In genomic region chr14:25816416-25816815, GRCm38 (mm10) we compare ENCODE assay signal across 9 mouse cellular contexts. TPM values are rescaled to one million over a fixed set of nuclear protein-coding genes. Genes with fewer than 3 reads are reported as not detected.
DNase-seq lines count a peak whose midpoint lies in the region; ATAC-seq lines count a peak whose summit lies in the region.
"Had no signal": no experiment of that assay in that cellular context is flagged by ENCODE, and none has a peak within 500 bp of the region (broad histone marks: within the 10 kb centered on the region; RNA-seq: fewer than 3 reads in every experiment).

No protein-coding gene starts in this region.

- no peaks in the 10 kb centered on the region for H3K4me1 ChIP-seq in heart, embryonic 11.5 days (ENCODE audit: control insufficient read depth, insufficient read depth, low read length)
- 0 out of 2 replicates have a peak, but pooled peaks cover 2% of the 10 kb centered on the region for H3K4me1 ChIP-seq in forebrain, embryonic 15.5 days
- no peaks in the 10 kb centered on the region for H3K4me1 ChIP-seq in hindbrain, embryonic 15.5 days (replicated peaks)

- H3K9ac ChIP-seq in heart, embryonic 11.5 days (ENCODE audit: low read depth, low read length), result no peak overlapping the region
- H3K9ac ChIP-seq in forebrain, embryonic 15.5 days (replicated peaks), result no peak overlapping the region
- no peak overlapping the region for H3K9ac ChIP-seq in hindbrain, embryonic 15.5 days
- H3K9ac ChIP-seq: neural tube, embryonic 12.5 days had no signal

- no peak for ATAC-seq in heart, embryonic 11.5 days (replicated peaks; ENCODE audit: insufficient number of reproducible peaks, low FRiP score, low TSS enrichment)
- ATAC-seq in cerebellum, adult (ENCODE audit: insufficient number of reproducible peaks, low FRiP score, low TSS enrichment), result peak; percentile 87
- ATAC-seq in forebrain, embryonic 15.5 days (replicated peaks), result peak; percentile 58; the same call in 1 of the 2 replicates
- peak; percentile 75; the same call in 1 of the 2 replicates for ATAC-seq in hindbrain, embryonic 15.5 days (ENCODE audit: low FRiP score, low read depth)

- H3K36me3 ChIP-seq in heart, embryonic 11.5 days (ENCODE audit: control insufficient read depth, insufficient read depth, low read length), result no peaks in the 10 kb centered on the region
- no peaks in the 10 kb centered on the region for H3K36me3 ChIP-seq in forebrain, embryonic 15.5 days
- no peaks in the 10 kb centered on the region for H3K36me3 ChIP-seq in hindbrain, embryonic 15.5 days
- H3K36me3 ChIP-seq: neural tube, embryonic 12.5 days had no signal

- peak; percentile 69 to 80 for DNase-seq in heart, adult 18-20 months
- peak; percentile 75 to 78 for DNase-seq in left cerebral cortex, adult 18-20 months (ENCODE audit: low spot score in 2 of 2)
- DNase-seq in mesoderm, embryonic 11.5 days (ENCODE audit: low read depth, low spot score), result peak; percentile 79
- DNase-seq in skeletal muscle tissue, adult 2 months (ENCODE audit: low read depth, low spot score), result peak; percentile 61

- 4% methylated on average over 9 of the region's 9 CpGs for WGBS in heart, embryonic 11.5 days (ENCODE audit: insufficient replicate concordance)
- WGBS in forebrain, embryonic 15.5 days, result 8% methylated on average over 9 of the region's 9 CpGs
- WGBS in hindbrain, embryonic 15.5 days, result 6% methylated on average over 9 of the region's 9 CpGs

- no peaks in the 10 kb centered on the region for H3K9me3 ChIP-seq in heart, embryonic 11.5 days (replicated peaks; ENCODE audit: control insufficient read depth, low read length)
- H3K9me3 ChIP-seq in forebrain, embryonic 15.5 days, result no peaks in the 10 kb centered on the region
- no peaks in the 10 kb centered on the region for H3K9me3 ChIP-seq in hindbrain, embryonic 15.5 days
- H3K9me3 ChIP-seq: neural tube, embryonic 12.5 days had no signal

- H3K27ac ChIP-seq in heart, embryonic 11.5 days (ENCODE audit: low read depth, low read length), result no peak overlapping the region
- H3K27ac ChIP-seq in forebrain, embryonic 15.5 days (replicated peaks), result no peak overlapping the region
- H3K27ac ChIP-seq in hindbrain, embryonic 15.5 days (replicated peaks), result no peak overlapping the region
- H3K27ac ChIP-seq: neural tube, embryonic 12.5 days had no signal

- no peaks in the 10 kb centered on the region for H3K27me3 ChIP-seq in heart, embryonic 11.5 days (ENCODE audit: control insufficient read depth, insufficient read depth, low read length)
- H3K27me3 ChIP-seq in forebrain, embryonic 15.5 days, result no peaks in the 10 kb centered on the region
- H3K27me3 ChIP-seq in hindbrain, embryonic 15.5 days, result no peaks in the 10 kb centered on the region
- H3K27me3 ChIP-seq: neural tube, embryonic 12.5 days had no signal

- H3K4me2 ChIP-seq in heart, embryonic 11.5 days, result no peak overlapping the region
- H3K4me2 ChIP-seq in forebrain, embryonic 15.5 days (replicated peaks), result no peak overlapping the region
- no peak overlapping the region for H3K4me2 ChIP-seq in hindbrain, embryonic 15.5 days
- H3K4me2 ChIP-seq: neural tube, embryonic 12.5 days had no signal

- no peak overlapping the region for H3K4me3 ChIP-seq in heart, embryonic 11.5 days (ENCODE audit: low read depth, low read length)
- no peak overlapping the region for H3K4me3 ChIP-seq in forebrain, embryonic 15.5 days
- no peak overlapping the region for H3K4me3 ChIP-seq in hindbrain, embryonic 15.5 days
- H3K4me3 ChIP-seq: neural tube, embryonic 12.5 days had no signal

RNA-seq across cellular contexts. Expression of gene Anxa11, which starts 25.5 kb away (rescaled TPM):
- 10 to 100 TPM; 76.1 to 82.5 TPM for total RNA-seq in heart, adult 18-20 months (2021)
- polyA plus RNA-seq in heart, embryonic 11.5 days (2014; fragmentation: Nextera tagmentation; extraction: Ambion mirVana), result 14.7 and 18.6 TPM in 2 replicates
- 1.7 and 1.8 TPM in 2 replicates for polyA plus RNA-seq in forebrain, embryonic 15.5 days (2015; fragmentation: Nextera tagmentation; extraction: Ambion mirVana)
- polyA plus RNA-seq in hindbrain, embryonic 15.5 days (2015; fragmentation: Nextera tagmentation; extraction: Ambion mirVana), result 3.1 and 3.6 TPM in 2 replicates
- 10 to 100 TPM; 45.7 to 45.8 TPM for total RNA-seq in left cerebral cortex, adult 18-20 months (2021)

RNA-seq across cellular contexts. Expression of gene Zcchc24, which starts 47.6 kb away (rescaled TPM):
- 10 to 100 TPM; 33.9 to 34.9 TPM for total RNA-seq in heart, adult 18-20 months (2021)
- 18.9 and 22.6 TPM in 2 replicates for polyA plus RNA-seq in heart, embryonic 11.5 days (2014; fragmentation: Nextera tagmentation; extraction: Ambion mirVana)
- 10.7 and 12.3 TPM in 2 replicates for polyA plus RNA-seq in forebrain, embryonic 15.5 days (2015; fragmentation: Nextera tagmentation; extraction: Ambion mirVana)
- polyA plus RNA-seq in hindbrain, embryonic 15.5 days (2015; fragmentation: Nextera tagmentation; extraction: Ambion mirVana), result 15.7 and 16.1 TPM in 2 replicates
- 10 to 100 TPM; 47.4 to 47.7 TPM for total RNA-seq in left cerebral cortex, adult 18-20 months (2021)
